Mouse (Mus musculus) bone marrow, adult 2 months (tissue): ENCODE results near the gene Gm3629. TPM values are rescaled to one million over a fixed set of nuclear protein-coding genes. Genes with fewer than 3 reads are reported as not detected.
"Not testable (repeated sequence)": the region's sequence is repeated elsewhere in the genome, so short reads cannot be mapped to it uniquely, and the experiment has no call there.

Source experiments
- H3K27ac ChIP-seq: fragments of 200-500 bp; 2 replicates; pipeline ENCODE4 v1.5.1; 2012; ENCODE audit warnings: low read depth, mild to moderate bottlenecking, control low read depth, inconsistent platforms, low read length; ENCODE audit not compliant: control insufficient read depth, poor library complexity, insufficient read depth
- H3K4me1 ChIP-seq: fragments of 200-500 bp; 2 replicates; pipeline ENCODE4 v1.6.1; 2011; ENCODE audit warnings: low read length; ENCODE audit not compliant: control insufficient read depth, insufficient read depth
- H3K4me3 ChIP-seq: fragments of 200-500 bp; replicated peaks from 2 replicates; pipeline ENCODE3; 2011; ENCODE audit warnings: mild to moderate bottlenecking, low read depth, low read length, control low read depth; ENCODE audit not compliant: control insufficient read depth
- WGBS: fragments of 180-500 bp; shearing (Covaris S2); methylation state at CpG from one replicate; pipeline ENCODE4 v1.1.7; 2018; 5-methylcytosine and 5-hydroxymethylcytosine counted together
- polyA plus RNA-seq: library from polyadenylated mRNA; stranded (reverse); fragments of >200 nt; gene quantifications from 2 replicates; pipeline ENCODE4 v1.2.4, GENCODE M21; 2011; ENCODE audit warnings: low replicate concordance; ENCODE audit not compliant: missing spikeins, insufficient read depth, insufficient read length

Gene Gm3629
- not detected in 2 replicates for polyA plus RNA-seq

- 15% methylated on average over 1 of the region's 2 CpGs for WGBS
- H3K4me3 ChIP-seq, H3K27ac ChIP-seq: not testable (repeated sequence)
These were observed at the start of gene Gm3629 for GRCm38 (mm10) chr14:6590513-6590912. TSS of gene Gm3629 (minus strand) at chr14:6590613.

GRCm38 (mm10) chr14:6622318-6622717 is 31.9 kb upstream of the Gm3629 start, which contains the start of gene Gm3460:
TSS of gene Gm3460 (minus strand) at chr14:6622418.
- not testable (repeated sequence) for H3K27ac ChIP-seq, H3K4me1 ChIP-seq, H3K4me3 ChIP-seq
- WGBS, result 33% methylated on average over 1 of the region's 2 CpGs

More at GRCm38 (mm10) chr14:6590513-6590912, at the start of gene Gm3629:
- H3K4me1 ChIP-seq, result not testable (repeated sequence)

- no CpG with 5 or more reads among the region's 1 CpGs for WGBS
- not testable (repeated sequence) for H3K4me1 ChIP-seq, H3K27ac ChIP-seq, H3K4me3 ChIP-seq
These were observed 16.0 kb upstream of the Gm3629 start for GRCm38 (mm10) chr14:6606436-6606835.

- not testable (repeated sequence) for H3K4me3 ChIP-seq, H3K4me1 ChIP-seq, H3K27ac ChIP-seq
- 4% methylated on average over 19 of the region's 20 CpGs for WGBS
These were observed 14.6 kb upstream of the Gm3629 start for GRCm38 (mm10) chr14:6605004-6605403.

GRCm38 (mm10) chr14:6604551-6604950 is 14.1 kb upstream of the Gm3629 start:
- H3K4me3 ChIP-seq, H3K27ac ChIP-seq, H3K4me1 ChIP-seq: not testable (repeated sequence)
- WGBS, result 6% methylated on average over 20 of the region's 20 CpGs

GRCm38 (mm10) chr14:6537190-6537589 is 53.2 kb downstream of the Gm3629 start, which contains the start of gene Gm8356:
TSS of gene Gm8356 (minus strand) at chr14:6537290.
- 70% methylated on average over 1 of the region's 2 CpGs for WGBS
- not testable (repeated sequence) for H3K4me3 ChIP-seq, H3K4me1 ChIP-seq, H3K27ac ChIP-seq

Other genes starting within 250 kb of the Gm3629 start
- gene Gm3618, start 246.9 kb downstream of the Gm3629 start, polyA plus RNA-seq, result not detected in 2 replicates
- gene Gm16440, start 200.3 kb downstream of the Gm3629 start, polyA plus RNA-seq, result not detected in 2 replicates
- not detected in 2 replicates for gene Gm3591, start 178.1 kb downstream of the Gm3629 start, polyA plus RNA-seq
- not detected in 2 replicates for gene Gm3594, start 146.0 kb downstream of the Gm3629 start, polyA plus RNA-seq
- not detected in 2 replicates for gene Gm8356, start 53.3 kb downstream of the Gm3629 start, polyA plus RNA-seq
- not detected in 2 replicates for gene Gm3460, start 31.8 kb upstream of the Gm3629 start, polyA plus RNA-seq
- not detected in 2 replicates for gene Gm10251, start 93.6 kb upstream of the Gm3629 start, polyA plus RNA-seq
- gene Gm8050, start 129.6 kb upstream of the Gm3629 start, polyA plus RNA-seq, result not detected in 2 replicates
- gene Gm3636, start 151.7 kb upstream of the Gm3629 start, polyA plus RNA-seq, result not detected in 2 replicates
- not detected in 2 replicates for gene Gm8362, start 183.8 kb upstream of the Gm3629 start, polyA plus RNA-seq
- not detected in 2 replicates for gene Gm3642, start 249.7 kb upstream of the Gm3629 start, polyA plus RNA-seq